Mouse (Mus musculus) CD4-positive, CD25-positive, alpha-beta regulatory T cell, adult 4 months (primary cell): ENCODE results near the gene Hs1bp3. TPM values are rescaled to one million over a fixed set of nuclear protein-coding genes. Genes with fewer than 3 reads are reported as not detected.
A peak's percentile ranks its signal among the peaks of the same experiment; 100 is the strongest.

Source experiments
- ATAC-seq: one replicate; pipeline ENCODE4 v1.8.0; 2017
- polyA plus RNA-seq, 2 experiments: library from polyadenylated mRNA; unstranded; fragments of 100-300 nt; shearing (Covaris generic); gene quantifications; one replicate each; pipeline ENCODE4 v1.2.1; 2017

Gene Hs1bp3
- polyA plus RNA-seq, 2 experiments from 2014 or later: 5.6 to 13.0 TPM

DNA sequence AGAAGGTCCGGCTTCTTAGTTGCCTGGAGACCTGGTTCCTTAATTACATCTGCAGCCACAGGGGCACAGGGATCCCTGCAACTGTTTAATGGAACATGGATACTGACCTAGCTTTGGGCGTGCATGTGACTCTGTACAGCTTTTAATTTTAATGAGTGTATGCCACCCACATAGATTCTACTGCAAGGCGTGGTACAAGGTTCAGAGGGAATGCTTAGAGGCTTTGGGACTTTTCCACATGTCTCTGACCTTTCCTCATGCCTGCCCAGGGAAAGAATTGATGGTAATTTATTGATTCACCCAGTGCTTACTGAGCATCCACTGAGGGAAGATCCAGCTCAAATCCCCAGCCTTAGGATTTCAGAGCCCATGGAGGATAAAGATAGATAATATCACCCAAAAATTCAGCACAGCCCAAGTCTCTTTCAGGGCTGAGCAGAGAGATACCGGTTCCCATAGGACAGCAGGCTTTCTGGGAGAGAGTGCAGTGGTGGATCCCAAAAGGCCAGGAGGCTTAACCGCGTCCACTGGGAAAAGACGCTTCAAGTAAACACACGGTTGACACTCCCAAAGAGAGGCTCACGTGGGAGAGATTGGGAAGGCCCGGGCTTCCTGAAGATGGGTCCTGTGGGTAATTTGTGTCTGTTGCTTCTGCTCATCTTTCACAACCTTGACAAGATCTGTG, 23.5 kb downstream of the Hs1bp3 start:
- ATAC-seq: no peak

DNA sequence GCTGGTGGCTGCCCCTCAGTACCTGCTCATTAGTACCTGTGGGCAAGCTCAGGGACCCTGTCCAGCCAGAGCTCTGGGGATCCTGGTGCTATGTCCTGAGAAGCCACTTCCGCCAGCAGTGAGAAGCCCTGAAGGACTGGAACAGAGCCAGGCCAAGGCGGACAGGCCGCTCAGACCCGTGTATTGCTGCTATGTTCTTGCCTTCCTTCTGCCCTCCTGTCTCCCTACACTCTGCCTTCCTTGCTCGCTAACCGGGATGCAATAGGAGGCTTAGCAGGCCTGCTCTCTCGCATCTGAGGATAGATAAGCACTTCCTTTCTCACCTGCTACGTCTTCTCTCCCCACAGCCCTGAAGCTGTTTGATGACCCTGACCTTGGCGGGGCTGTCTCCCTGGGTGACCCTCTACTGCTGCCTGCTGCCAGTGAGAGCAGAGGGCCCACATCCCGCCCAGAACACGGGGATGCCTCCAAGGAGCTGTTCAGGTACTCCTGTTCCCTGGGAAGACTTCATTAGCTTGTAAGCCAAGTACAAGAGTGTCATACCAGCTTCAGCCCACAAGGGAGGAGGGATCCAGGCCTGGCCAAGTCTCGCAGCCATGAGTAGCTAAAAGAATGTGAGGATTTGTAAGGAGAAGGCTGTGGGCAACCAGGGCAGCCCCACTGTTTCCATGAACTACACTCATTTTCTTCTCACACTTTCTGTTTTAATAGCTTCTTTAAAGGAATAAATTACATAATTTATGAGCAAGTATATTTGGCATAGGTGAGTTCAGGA, 24.2 kb downstream of the Hs1bp3 start:
- no peak for ATAC-seq

DNA sequence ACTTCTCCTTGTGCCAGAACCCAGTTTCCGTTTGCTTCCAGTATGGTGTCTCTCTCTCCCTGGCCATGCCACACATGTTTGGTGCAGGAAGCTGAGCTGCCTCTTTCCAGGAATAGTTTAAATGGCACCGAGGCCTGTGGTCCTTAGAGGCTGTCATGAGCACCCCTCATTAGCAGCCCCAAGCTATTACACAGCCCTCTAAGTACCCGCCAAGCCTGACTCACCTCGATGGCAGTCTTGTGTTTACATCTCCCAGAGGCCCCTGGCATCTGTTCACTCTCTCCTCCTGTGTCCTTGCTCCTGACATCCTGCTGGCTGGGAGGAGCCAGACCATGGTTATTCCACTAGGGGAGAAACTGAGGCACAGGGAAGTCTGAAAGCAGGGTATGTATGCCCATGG, 25.3 kb downstream of the Hs1bp3 start:
- no peak for ATAC-seq

DNA sequence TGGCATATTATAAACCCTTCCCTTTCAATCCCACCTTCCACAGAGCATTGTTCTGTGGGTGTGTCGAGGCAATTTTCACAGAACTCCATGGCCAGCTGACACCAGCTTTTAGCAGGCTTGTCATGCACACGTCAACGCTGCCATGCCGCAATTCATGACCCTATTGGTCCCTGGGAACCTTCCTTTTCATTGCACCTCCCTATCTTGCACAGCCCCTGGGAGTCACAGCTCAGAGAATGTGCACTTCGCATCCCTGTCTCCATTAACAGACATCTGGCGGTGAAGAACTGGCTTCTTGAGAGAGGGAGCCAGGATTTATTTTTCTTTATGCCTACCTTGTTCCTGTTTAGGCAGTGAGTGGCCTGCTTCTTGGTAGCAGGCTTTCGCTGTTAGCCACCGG, 25.7 kb downstream of the Hs1bp3 start:
- no peak for ATAC-seq

DNA sequence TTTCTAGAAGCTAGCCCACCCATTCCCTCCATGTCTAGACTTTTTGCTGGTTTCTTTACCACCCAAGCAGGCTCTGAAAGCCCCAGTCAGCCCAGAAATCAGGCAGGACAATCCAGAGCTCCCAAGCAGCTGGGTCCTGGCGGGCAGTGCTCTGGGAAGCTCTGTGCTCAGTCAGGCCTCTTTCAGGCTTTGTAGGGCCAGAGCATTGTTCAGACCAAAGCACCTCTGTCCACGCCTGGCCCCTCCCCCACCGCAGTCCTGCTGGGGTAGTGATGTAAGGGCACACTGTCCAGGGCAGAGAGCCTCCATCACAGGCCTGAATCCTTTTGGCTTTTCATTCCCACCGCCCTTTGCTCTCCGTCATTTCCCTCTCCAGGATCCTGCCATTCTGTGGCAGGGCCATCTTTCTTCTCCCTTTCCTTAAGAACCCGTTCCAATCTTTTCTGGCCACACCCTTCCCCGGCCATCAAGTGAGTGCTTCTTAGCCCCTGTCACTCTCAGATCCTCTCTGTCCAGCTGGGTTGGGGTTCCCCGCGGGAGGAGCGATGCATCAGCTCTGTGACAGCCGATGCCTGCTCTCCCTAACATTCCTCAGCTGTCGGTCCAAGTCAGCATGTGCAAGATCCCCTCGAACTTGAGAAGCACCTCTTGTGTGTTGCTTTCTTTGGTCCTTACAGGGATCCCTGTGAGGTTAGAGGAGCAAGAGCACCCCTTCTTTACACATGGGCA, 26.5 kb downstream of the Hs1bp3 start:
- ATAC-seq: no peak

DNA sequence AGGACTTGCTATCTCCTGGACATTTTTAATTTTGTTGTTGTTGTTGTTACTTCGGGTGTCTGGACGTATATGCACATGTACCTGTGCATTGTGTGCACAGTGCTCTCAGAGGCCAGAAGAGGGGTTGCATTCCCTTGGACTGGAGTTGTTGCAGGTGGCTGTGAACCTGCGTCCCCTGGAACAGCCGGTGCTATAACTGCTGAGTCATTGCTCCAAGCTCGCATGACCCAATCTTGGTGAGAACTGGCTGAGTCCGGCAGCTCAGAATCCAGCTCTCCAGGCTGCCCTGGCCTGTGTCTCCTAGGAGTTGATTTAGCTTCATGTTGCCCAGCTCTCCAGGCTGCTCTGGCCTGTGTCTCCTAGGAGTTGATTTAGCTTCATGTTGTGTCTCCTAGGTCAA, 27.8 kb downstream of the Hs1bp3 start:
- ATAC-seq: no peak

DNA sequence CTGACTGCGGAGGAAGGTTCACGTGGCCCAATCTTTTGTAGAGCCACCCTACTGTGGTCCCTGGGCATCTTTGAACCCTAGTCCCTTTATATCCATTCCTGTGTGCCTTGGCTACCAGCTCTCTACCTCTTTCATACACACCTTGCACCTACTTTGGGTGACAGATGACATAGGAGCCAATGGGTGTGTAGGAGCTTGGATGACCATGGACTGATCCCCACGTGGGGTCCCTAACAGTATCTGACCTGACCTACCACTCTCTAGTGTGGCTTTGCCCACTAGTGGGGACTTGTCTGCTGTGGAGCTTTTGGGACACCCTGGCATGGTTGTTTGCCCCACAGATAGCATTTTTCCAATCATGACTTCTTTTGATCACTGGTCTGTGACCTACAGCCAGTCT, 30.1 kb downstream of the Hs1bp3 start:
- ATAC-seq: no peak

DNA sequence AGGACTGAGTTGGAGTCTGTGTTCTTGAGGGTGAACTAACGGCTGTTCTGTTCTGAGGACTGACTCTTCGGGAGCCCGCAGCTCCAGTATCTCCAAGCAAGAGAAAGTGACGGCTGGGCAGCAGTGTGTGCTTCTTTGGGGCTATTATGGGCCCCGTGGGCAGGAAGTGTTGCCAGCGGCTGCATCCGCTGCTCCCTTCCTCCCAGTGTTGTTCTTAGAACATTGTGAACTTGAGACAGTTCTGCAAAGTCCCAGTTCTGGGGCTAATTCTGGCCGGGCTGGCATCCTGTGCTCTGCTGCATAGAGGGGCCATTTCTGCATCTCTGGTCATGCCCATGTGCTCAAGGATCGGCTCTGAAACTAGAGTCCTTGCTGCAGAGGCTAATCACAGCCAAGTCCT, 31.7 kb downstream of the Hs1bp3 start:
- peak; percentile 75 for ATAC-seq

DNA sequence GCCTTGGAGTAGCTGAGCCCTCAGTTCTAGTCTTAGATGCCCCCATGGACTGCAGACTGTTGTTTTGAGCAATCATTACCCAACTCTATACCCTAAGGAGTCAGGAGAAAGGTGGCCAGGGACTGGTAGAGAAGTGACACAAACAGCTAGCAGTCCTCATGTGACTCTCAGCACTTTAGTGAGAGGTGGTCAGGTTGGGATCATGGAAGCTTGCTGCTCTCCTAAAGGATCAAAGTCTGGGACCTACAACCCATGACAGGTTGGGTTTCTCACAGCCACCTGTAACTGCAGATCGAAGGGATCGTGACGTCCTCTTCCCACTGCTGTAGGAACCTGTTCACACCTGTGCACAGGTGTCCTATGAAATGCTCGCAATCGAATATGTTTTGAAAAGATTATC, 32.3 kb downstream of the Hs1bp3 start:
- ATAC-seq: no peak

DNA sequence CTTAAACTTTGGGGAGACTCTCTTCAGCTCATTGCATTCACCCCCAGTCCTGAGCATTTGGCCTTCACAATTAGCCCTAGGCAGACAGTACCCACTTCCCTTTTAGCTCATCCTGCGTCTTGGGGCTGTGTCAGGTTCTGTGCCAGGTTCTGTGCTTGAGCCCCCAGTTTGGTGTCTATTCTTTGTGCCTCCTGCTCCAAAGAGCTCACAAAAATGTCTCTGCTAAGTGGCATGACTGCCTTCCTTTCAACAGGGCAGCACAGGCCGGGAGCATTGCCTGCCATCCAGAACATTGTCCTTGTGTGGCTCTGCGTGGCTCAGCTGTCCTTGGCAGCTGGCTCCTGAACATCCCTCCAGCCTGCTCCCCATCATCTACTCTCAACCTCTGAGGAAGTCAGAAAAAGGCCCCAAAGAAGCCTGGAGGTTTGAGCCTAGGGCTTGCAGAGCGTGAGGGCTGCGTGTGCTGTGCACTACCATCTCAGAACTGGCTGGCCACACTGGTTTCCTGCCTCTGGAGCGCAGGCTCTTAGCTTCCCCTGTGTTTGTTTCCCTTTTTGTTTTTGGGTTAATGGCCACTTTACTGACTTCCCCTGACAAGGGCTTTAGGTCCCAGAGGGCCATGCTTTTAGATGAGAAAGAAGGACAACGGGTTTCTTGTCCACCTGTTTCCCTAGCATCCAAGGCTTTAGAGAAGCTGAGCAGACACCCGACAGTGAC, 34.7 kb downstream of the Hs1bp3 start:
- no peak for ATAC-seq

DNA sequence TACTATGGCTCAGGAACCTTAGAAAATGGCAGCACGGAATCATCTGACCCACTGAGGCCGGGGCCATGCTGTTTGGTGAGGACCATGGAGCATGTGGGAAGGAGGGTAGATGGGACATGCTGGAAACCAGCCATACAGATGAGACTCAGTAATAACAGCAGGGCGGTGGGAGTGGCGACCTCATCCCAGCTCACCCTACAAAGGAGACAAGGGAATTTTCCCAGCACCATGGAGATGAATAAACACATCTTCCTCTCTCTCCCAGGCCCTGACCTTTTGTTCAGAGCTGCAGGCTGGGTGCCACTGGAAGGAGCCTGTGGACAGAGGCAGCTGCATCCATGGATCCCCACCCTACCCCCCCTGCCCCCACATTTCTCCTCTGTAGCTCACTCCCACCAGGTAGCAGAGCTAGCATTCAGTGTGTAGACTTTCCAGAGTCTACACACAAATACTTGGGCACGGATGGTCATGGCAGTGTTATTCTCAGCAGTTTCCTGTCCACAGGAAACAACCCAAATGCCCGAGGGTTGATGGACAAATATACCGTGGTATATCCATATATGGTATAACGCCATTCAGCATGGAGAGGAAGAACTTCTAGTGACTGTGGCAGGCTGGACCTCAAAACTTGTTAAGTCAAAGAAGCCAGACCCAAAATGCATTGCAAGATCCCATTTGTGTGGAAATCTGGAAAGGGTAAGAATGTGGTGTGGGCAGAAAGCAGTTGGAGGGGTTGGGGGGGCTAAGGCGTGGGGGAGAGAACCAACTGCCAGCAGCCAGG, 35.7 kb downstream of the Hs1bp3 start:
- ATAC-seq: no peak

DNA sequence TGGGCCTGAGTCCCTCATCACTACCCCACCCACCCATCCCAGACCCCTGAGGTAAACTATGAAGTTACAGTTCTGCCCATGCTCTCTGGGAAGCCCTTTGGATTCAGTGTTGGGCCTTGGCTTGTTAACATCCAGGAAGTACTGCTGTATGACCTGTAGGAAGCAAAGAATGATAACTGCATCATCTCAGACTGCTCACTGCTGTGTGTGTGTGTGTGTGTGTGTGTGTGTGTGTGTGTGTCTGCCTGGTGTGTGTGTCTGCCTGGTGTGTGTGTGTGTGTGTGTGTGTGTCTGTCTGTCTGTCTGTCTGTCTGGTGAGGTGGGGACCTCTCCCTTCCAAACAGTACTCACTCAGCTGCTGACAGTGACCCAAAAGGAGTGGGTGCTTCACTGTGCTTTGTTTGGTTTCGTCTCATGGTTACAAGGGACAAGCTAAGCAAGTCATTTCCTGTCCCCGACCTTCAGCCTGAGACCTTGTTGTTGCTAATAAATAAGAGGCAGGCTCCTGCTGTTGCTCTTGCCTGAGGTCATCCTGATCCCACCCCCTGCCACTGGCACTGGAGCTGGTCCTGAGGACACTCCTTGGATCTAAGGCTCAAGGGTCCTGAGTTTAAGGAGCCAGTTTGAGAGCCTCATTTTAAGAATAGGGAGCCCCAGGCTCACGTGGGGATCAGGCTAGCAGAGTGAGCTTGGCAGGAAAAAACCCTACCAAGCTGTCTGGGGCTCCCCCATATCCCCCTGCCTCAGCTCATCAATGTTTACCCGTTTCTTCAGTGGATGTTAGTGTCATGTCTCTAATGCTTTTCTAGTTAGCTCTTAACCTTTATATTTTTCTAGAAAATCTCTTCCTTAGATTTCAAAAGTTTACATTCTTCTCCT, 38.0 kb downstream of the Hs1bp3 start:
- peak; percentile 92 for ATAC-seq

DNA sequence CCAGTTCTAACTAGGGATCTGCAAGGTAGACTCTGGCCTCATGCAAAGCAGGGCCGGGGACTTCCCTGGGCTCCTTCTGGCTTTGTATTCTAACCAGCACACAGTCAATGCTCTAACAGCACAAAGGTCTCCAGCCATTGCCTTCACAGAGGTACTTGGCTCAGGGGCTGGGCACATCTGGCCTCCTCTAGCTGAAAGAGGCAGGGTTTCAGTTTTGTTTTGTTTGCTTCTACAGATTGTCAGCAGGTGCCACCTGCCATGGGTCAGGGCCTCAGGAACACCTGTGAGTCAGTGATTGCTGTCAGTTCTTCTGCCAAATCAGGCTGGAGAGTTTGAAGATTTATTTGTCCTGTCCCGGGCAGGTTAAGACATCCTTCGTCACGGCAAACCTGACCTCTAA, 39.8 kb downstream of the Hs1bp3 start:
- ATAC-seq: peak; percentile 27

DNA sequence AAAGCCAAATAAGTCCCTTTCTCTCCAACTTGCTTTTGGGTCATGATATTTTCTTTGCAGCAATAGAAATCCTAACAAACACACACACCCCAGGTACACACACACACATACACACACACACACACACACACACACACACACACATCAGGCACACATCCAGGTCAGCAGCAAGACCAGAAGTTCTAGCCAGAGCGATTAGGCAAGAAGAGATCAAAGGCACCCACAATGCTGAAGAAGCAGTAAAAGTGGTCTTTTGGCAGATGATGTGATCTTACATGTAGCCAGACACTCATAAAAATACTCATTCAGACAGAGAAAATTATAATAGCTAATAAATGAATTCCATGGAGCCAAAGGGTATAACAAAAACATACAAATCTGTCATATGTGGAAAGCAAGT, 41.0 kb downstream of the Hs1bp3 start:
- no peak for ATAC-seq

DNA sequence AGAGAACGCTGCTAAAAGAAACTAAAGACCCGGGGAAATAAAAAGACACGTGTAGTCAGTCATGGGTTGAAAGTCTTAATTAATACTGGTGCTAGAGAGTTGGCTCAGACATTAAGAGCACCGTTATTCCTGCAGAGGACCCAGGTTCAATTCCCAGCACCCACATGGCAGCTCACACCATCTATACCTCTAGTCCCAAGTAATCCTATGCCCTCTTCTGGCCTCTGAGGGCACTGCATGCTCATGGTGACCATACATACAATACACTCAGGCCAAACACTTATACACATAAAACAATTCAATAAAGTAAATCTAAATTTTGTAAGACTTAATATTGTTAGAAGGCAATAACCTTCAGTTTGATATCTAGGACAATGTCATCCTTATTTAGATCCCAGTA, 41.8 kb downstream of the Hs1bp3 start:
- ATAC-seq: no peak

DNA sequence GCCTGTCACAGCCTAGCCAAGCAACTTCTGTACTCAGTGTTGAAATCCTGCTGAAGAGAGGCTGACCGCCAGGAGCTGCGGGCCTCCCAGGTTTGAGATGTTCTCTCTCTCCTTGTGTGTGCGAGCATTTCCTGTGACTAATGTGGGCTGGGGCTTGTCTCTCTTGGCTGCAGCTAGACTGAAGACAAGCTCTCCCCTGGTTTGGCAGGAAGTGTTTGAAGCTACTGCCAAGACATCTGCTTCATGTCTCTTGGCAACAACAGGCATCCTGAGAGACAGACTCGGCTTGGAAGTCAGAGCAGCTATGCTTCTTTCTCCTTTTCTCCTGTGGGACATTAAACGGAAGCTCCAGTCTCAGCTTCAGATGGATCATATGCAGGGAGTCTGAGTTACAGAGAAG, 44.2 kb downstream of the Hs1bp3 start:
- ATAC-seq: peak; percentile 78

DNA sequence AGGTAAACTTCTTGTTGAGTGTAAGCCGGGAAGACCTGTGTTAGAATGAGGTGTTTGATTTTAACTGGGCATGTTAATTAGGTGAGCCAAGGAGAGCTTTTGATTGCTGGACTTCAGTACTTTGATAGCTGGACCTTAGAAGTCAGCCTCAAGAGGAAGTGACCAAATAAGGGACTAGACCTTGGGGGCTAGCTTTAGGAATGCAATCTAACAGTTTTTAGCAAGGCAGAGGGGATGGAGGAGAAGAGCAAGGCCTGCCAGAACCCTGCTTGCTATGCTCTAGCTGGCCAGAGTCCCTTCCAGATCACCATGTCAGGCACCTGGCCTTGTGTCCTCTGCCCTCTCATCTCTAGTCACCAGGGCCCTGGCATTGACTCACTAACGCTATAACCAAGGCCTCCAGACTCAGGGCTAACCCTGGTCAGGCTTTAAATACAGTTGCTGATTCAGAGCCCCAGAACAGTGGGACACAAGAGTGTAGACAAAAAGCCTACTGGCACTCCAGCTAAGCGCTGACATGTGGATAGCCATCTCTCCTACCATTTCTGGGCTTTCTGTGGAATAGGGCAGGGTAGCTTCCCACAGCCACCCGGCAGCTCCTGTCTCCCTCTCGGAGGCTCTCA, 45.2 kb downstream of the Hs1bp3 start:
- ATAC-seq: no peak

DNA sequence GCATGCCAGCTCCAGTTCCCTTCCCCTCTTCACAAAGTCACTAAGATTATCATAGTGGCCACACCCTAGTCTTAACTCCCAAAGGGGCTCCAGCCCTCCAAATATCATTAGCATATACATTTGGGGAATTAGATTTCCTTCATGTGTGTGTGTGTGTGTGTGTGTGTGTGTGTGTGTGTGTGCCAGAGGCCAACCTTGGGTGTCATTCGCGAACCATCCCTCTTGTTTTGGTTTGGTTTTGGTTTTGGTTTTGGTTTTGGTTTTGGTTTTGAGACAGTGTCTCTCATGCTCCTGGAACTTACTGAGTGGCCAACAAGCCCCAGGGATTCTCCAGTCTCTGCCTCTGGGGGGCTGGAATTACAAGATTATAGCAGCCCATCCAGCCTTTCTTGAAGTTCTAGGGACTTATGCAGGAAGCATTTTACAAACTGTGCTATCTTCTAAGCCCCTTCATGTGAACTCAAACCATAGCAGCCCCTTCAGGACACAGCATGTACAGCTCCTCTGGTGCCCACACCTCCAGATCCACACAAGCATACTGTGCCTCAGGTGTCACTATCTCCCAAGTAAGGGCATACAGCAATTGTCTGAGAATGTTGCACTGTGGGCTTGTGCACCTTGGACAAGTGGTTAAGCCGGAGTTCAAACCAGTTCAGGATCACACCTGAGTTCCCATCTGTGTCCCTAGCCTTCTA, 46.3 kb downstream of the Hs1bp3 start:
- ATAC-seq: peak; percentile 81

DNA sequence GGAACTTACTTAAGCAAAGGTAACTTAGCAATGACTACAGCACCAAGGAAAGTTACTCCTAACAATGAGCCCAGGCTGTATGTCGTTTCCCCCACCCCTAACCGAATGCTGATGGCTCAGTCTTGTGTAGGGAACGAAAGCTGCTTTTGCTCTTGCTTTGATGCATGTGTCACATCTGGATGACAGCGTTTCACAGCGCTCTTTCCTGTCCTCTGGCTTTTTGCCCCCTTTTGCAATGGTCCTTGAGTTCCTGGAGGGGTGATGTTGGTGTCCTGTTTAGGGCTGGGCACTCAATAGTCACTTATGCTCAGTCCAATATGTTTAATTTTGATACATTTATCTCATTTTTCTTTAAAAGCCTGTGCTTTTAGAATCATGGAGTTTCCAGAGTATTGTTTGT, 48.6 kb downstream of the Hs1bp3 start:
- ATAC-seq: no peak

DNA sequence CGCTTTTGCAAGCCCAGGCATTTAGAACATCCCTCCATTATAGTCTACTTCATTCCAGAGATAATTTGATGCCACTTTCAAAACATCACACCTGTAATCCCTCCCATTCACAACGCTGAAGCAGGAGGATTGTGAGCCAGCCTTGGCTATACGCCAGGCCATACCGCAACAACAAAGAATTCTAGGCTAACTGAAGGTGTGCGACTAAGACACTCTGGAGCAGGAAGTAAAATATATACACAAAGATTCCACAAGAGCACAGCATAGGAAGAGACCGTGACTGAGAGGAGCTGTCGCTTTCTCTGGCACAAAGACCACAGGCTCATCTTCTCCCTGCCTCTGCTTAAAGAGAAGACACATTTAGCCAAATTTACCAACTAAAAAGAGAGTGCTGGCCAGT, 49.2 kb downstream of the Hs1bp3 start:
- no peak for ATAC-seq
